Mouse (Mus musculus) induced T-regulatory cell, adult 2 months (primary cell): ENCODE measurements around the gene Letm1.

ENCODE experiments used
- DNase-seq: peaks from one replicate; pipeline ENCODE4 v3.0.0-alpha.2; 2012; ENCODE audit warnings: low read depth

The Letm1 gene

GRCm38 (mm10) chr5:33738341-33738740, 44.3 kb downstream of the Letm1 start:
- DNase-seq: no peak

- peak; percentile 59 for DNase-seq
These were observed 44.7 kb downstream of the Letm1 start for GRCm38 (mm10) chr5:33737903-33738321.

- DNase-seq: no peak
These were observed 46.4 kb downstream of the Letm1 start for GRCm38 (mm10) chr5:33736230-33736629.

GRCm38 (mm10) chr5:33735412-33736092, 47.1 kb downstream of the Letm1 start:
- no peak for DNase-seq

- no peak for DNase-seq
These were observed 48.8 kb downstream of the Letm1 start for GRCm38 (mm10) chr5:33733837-33734236.

GRCm38 (mm10) chr5:33731051-33731450, 51.6 kb downstream of the Letm1 start:
- no peak for DNase-seq

- DNase-seq: no peak
These were observed 52.1 kb downstream of the Letm1 start for GRCm38 (mm10) chr5:33730516-33730915.

- DNase-seq: no peak
These were observed 53.8 kb downstream of the Letm1 start for GRCm38 (mm10) chr5:33728841-33729240.

GRCm38 (mm10) chr5:33726891-33727290, 55.7 kb downstream of the Letm1 start:
- DNase-seq: no peak

- no peak for DNase-seq
These were observed 56.5 kb downstream of the Letm1 start for GRCm38 (mm10) chr5:33726081-33726647.

GRCm38 (mm10) chr5:33723641-33724465, 58.8 kb downstream of the Letm1 start:
- no peak for DNase-seq

- peak; percentile 23 for DNase-seq
These were observed 59.5 kb downstream of the Letm1 start for GRCm38 (mm10) chr5:33723019-33723640.

- no peak for DNase-seq
These were observed 60.2 kb downstream of the Letm1 start for GRCm38 (mm10) chr5:33722266-33723018.

- DNase-seq: peak; percentile 54
These were observed 60.9 kb downstream of the Letm1 start, which contains the start of gene Fgfr3 for GRCm38 (mm10) chr5:33721541-33722265. Gene Fgfr3, plus strand, starts transcription at chr5:33721674.

GRCm38 (mm10) chr5:33720852-33721490, 61.6 kb downstream of the Letm1 start:
- DNase-seq: no peak

- no peak for DNase-seq
These were observed 64.2 kb downstream of the Letm1 start for GRCm38 (mm10) chr5:33718460-33718859.

GRCm38 (mm10) chr5:33716467-33716866, 66.2 kb downstream of the Letm1 start:
- DNase-seq: no peak

GRCm38 (mm10) chr5:33715182-33715581, 67.4 kb downstream of the Letm1 start:
- no peak for DNase-seq

- DNase-seq: no peak
These were observed 70.1 kb downstream of the Letm1 start for GRCm38 (mm10) chr5:33712550-33712949.

- no peak for DNase-seq
These were observed 73.6 kb downstream of the Letm1 start for GRCm38 (mm10) chr5:33709037-33709436.

GRCm38 (mm10) chr5:33707163-33707562, 75.5 kb downstream of the Letm1 start:
- DNase-seq: no peak
